ENCODE assay signal across 23 mouse cellular contexts in the genomic region with DNA sequence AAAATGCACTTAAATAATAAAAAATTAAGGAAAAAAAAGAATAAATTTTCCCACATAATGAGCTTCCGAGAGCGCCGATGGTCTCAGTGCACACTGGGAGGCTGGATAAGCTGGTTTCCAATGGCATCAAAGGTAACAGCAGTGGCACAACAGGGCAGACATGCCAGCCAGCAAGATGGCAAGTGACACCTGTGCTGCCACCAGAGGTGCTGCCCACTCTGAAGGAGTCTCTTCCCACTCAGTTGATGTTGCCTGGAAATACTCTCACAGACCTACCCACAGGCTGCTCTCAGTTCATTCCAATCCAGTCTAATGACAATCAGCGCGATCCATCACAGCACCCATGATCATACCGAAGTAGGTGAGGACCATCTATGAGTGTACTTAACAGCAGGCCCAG. TPM values are rescaled to one million over a fixed set of nuclear protein-coding genes. Genes with fewer than 3 reads are reported as not detected.
DNase-seq lines count a peak whose midpoint lies in the region; ATAC-seq and TF ChIP-seq lines count a peak whose summit lies in the region.
"Had no signal": no experiment of that assay in that cellular context is flagged by ENCODE, and none has a peak within 500 bp of the region (broad histone marks: within the 10 kb centered on the region; RNA-seq: fewer than 3 reads in every experiment).

No protein-coding gene starts in this region.

- no peaks in the 10 kb centered on the region for H3K4me1 ChIP-seq in intestine, embryonic 14.5 days (replicated peaks; ENCODE audit: control insufficient read depth, insufficient read depth, low read length)
- H3K4me1 ChIP-seq in intestine, postnatal 0 days (replicated peaks; ENCODE audit: control insufficient read depth, insufficient read depth, low read length), result no peaks in the 10 kb centered on the region
- H3K4me1 ChIP-seq in neural tube, embryonic 15.5 days, result no peaks in the 10 kb centered on the region
- no peaks in the 10 kb centered on the region for H3K4me1 ChIP-seq in stomach, postnatal 0 days (replicated peaks; ENCODE audit: control insufficient read depth, insufficient read depth)
- H3K4me1 ChIP-seq: embryonic facial prominence, embryonic 13.5 days; forebrain, embryonic 12.5 days; forebrain, embryonic 15.5 days; heart, embryonic 12.5 days; heart, embryonic 15.5 days had no signal

- ATAC-seq in intestine, embryonic 14.5 days (replicated peaks; ENCODE audit: low FRiP score, low TSS enrichment, low read depth), result no peak
- ATAC-seq in intestine, postnatal 0 days, result no peak
- no peak for ATAC-seq in neural tube, embryonic 15.5 days (ENCODE audit: low FRiP score)
- no peak for ATAC-seq in stomach, postnatal 0 days (ENCODE audit: low FRiP score, low TSS enrichment)
- ATAC-seq: CD4-positive, CD25-positive, alpha-beta regulatory T cell, adult 4 months; forebrain, embryonic 15.5 days; hindbrain, postnatal 0 days had no signal

- no peak for TF ChIP-seq EP300 in stomach, postnatal 0 days (optimal IDR thresholded peaks at IDR 0.05)

- no peak for TF ChIP-seq CTCF in intestine, postnatal 0 days (IDR thresholded peaks at IDR 0.05; ENCODE audit: low read depth)
- TF ChIP-seq CTCF in stomach, postnatal 0 days (IDR thresholded peaks at IDR 0.05; ENCODE audit: low read depth), result no peak

- DNase-seq in intestine, embryonic 14.5 days (ENCODE audit: low spot score), result peak; percentile 6
- DNase-seq in neural tube, embryonic 10.5 days (ENCODE audit: extremely low spot score, low spot score), result peak; percentile 10
- peak; percentile 1 for DNase-seq in stomach, postnatal 0 days (ENCODE audit: low spot score)
- no peak for DNase-seq in thymus, postnatal 14 days
- DNase-seq: adrenal gland, adult 2 months; adrenal gland, postnatal 14 days; cerebellum, adult 11 months; cerebellum, adult 2 months; cerebellum, adult 9-11 months; gastrocnemius, postnatal 25 days; heart, postnatal 10 days; heart, postnatal 4 days had no signal

- H3K9me3 ChIP-seq in intestine, embryonic 14.5 days (ENCODE audit: control insufficient read depth, low read length), result no peaks in the 10 kb centered on the region
- no peaks in the 10 kb centered on the region for H3K9me3 ChIP-seq in intestine, postnatal 0 days (ENCODE audit: control insufficient read depth)
- no peaks in the 10 kb centered on the region for H3K9me3 ChIP-seq in neural tube, embryonic 15.5 days (replicated peaks)
- H3K9me3 ChIP-seq in stomach, postnatal 0 days (ENCODE audit: control insufficient read depth, low read length), result no peaks in the 10 kb centered on the region
- H3K9me3 ChIP-seq: embryonic facial prominence, embryonic 13.5 days; forebrain, embryonic 12.5 days; forebrain, embryonic 15.5 days; heart, embryonic 12.5 days; heart, embryonic 15.5 days had no signal

- no peaks in the 10 kb centered on the region for H3K36me3 ChIP-seq in intestine, embryonic 14.5 days (ENCODE audit: control insufficient read depth, insufficient read depth, low read length)
- no peaks in the 10 kb centered on the region for H3K36me3 ChIP-seq in intestine, postnatal 0 days (ENCODE audit: control insufficient read depth, insufficient read depth)
- H3K36me3 ChIP-seq in neural tube, embryonic 15.5 days, result no peaks in the 10 kb centered on the region
- no peaks in the 10 kb centered on the region for H3K36me3 ChIP-seq in stomach, postnatal 0 days (ENCODE audit: control insufficient read depth, insufficient read depth, low read length)
- H3K36me3 ChIP-seq: embryonic facial prominence, embryonic 13.5 days; forebrain, embryonic 12.5 days; forebrain, embryonic 15.5 days; heart, embryonic 12.5 days; heart, embryonic 15.5 days had no signal

- no peaks in the 10 kb centered on the region for H3K27me3 ChIP-seq in intestine, embryonic 14.5 days (replicated peaks; ENCODE audit: control insufficient read depth, insufficient read depth, low read length)
- H3K27me3 ChIP-seq in intestine, postnatal 0 days (replicated peaks; ENCODE audit: control insufficient read depth, insufficient read depth, low read length), result no peaks in the 10 kb centered on the region
- H3K27me3 ChIP-seq in neural tube, embryonic 15.5 days (replicated peaks), result no peaks in the 10 kb centered on the region
- H3K27me3 ChIP-seq in stomach, postnatal 0 days (ENCODE audit: control insufficient read depth, insufficient read depth, low read length), result no peaks in the 10 kb centered on the region
- H3K27me3 ChIP-seq: embryonic facial prominence, embryonic 13.5 days; forebrain, embryonic 12.5 days; forebrain, embryonic 15.5 days; heart, embryonic 12.5 days; heart, embryonic 15.5 days had no signal

- H3K27ac ChIP-seq in intestine, embryonic 14.5 days (ENCODE audit: low read depth), result no peak overlapping the region
- no peak overlapping the region for H3K27ac ChIP-seq in intestine, postnatal 0 days (ENCODE audit: low read depth, low read length)
- no peak overlapping the region for H3K27ac ChIP-seq in neural tube, embryonic 15.5 days (replicated peaks)
- no peak overlapping the region for H3K27ac ChIP-seq in stomach, postnatal 0 days (replicated peaks)
- H3K27ac ChIP-seq: embryonic facial prominence, embryonic 13.5 days; forebrain, embryonic 12.5 days; forebrain, embryonic 15.5 days; heart, embryonic 15.5 days; hindbrain, embryonic 14.5 days; hindbrain, postnatal 0 days had no signal

- WGBS in intestine, embryonic 14.5 days, result 95% methylated on average over 6 of the region's 6 CpGs
- WGBS in intestine, postnatal 0 days, result 98% methylated on average over 6 of the region's 6 CpGs
- WGBS in neural tube, embryonic 15.5 days, result 96% methylated on average over 6 of the region's 6 CpGs
- 95% methylated on average over 6 of the region's 6 CpGs for WGBS in stomach, postnatal 0 days

- H3K4me3 ChIP-seq in intestine, embryonic 14.5 days (ENCODE audit: low read depth, low read length), result no peak overlapping the region
- H3K4me3 ChIP-seq in intestine, postnatal 0 days (ENCODE audit: low read depth, low read length), result no peak overlapping the region
- no peak overlapping the region for H3K4me3 ChIP-seq in neural tube, embryonic 15.5 days (replicated peaks)
- no peak overlapping the region for H3K4me3 ChIP-seq in stomach, postnatal 0 days (ENCODE audit: low read depth, low read length)
- H3K4me3 ChIP-seq: embryonic facial prominence, embryonic 13.5 days; erythroblast, embryonic 14.5 days; forebrain, embryonic 12.5 days; forebrain, embryonic 15.5 days; heart, embryonic 12.5 days; heart, embryonic 15.5 days had no signal

- H3K4me2 ChIP-seq in intestine, embryonic 14.5 days (ENCODE audit: low read length), result no peak overlapping the region
- no peak overlapping the region for H3K4me2 ChIP-seq in intestine, postnatal 0 days (replicated peaks; ENCODE audit: low read depth)
- no peak overlapping the region for H3K4me2 ChIP-seq in neural tube, embryonic 15.5 days
- H3K4me2 ChIP-seq in stomach, postnatal 0 days (replicated peaks; ENCODE audit: low read depth), result no peak overlapping the region
- H3K4me2 ChIP-seq: embryonic facial prominence, embryonic 13.5 days; forebrain, embryonic 12.5 days; forebrain, embryonic 15.5 days; heart, embryonic 12.5 days; heart, embryonic 15.5 days; hindbrain, embryonic 14.5 days had no signal

- H3K9ac ChIP-seq in intestine, embryonic 14.5 days (ENCODE audit: low read length), result no peak overlapping the region
- H3K9ac ChIP-seq in intestine, postnatal 0 days (ENCODE audit: low read depth, low read length), result no peak overlapping the region
- no peak overlapping the region for H3K9ac ChIP-seq in neural tube, embryonic 15.5 days (replicated peaks)
- no peak overlapping the region for H3K9ac ChIP-seq in stomach, postnatal 0 days (ENCODE audit: low read length)
- H3K9ac ChIP-seq: embryonic facial prominence, embryonic 13.5 days; forebrain, embryonic 12.5 days; forebrain, embryonic 15.5 days; heart, embryonic 12.5 days; heart, embryonic 15.5 days; hindbrain, embryonic 14.5 days had no signal

RNA-seq across cellular contexts. Expression of a gene that starts 58.8 kb away (rescaled TPM):
- 3.5 and 4.0 TPM in 2 replicates for polyA plus RNA-seq in intestine, embryonic 14.5 days (2014; fragmentation: Nextera tagmentation; extraction: Ambion mirVana)
- polyA plus RNA-seq in intestine, postnatal 0 days (2015; fragmentation: Nextera tagmentation; extraction: Ambion mirVana), result 1.5 and 1.6 TPM in 2 replicates
- polyA plus RNA-seq in neural tube, embryonic 15.5 days (2015; fragmentation: Nextera tagmentation; extraction: Ambion mirVana), result 2.4 and 3.1 TPM in 2 replicates
- 1.2 and 1.5 TPM in 2 replicates for polyA plus RNA-seq in stomach, postnatal 0 days (2015; fragmentation: Nextera tagmentation; extraction: Ambion mirVana)
